Mouse (Mus musculus): ENCODE results near the gene March9. TPM values are rescaled to one million over a fixed set of nuclear protein-coding genes. Genes with fewer than 3 reads are reported as not detected.

The March9 gene
- not detected in 2 replicates for polyA plus RNA-seq (2012; ENCODE audit: insufficient read depth, insufficient read length, low replicate concordance, missing spikeins)

- H3K4me1 ChIP-seq (ENCODE audit: control insufficient read depth, insufficient read depth, low read length), result peaks cover 25% of the 10 kb centered on the region
- peak within 1 kb of the TSS; percentile 80 for H3K27ac ChIP-seq (ENCODE audit: insufficient read depth, low read depth, low read length)
- peak within 1 kb of the TSS; percentile 78 for H3K4me3 ChIP-seq (ENCODE audit: insufficient read depth, low read depth, low read length)
- WGBS, result under 1% methylated on average over 45 of the region's 72 CpGs
- TF ChIP-seq CTCF (IDR thresholded peaks at IDR 0.05; ENCODE audit: insufficient read depth, low read depth, low read length), result no peak
- no peak for TF ChIP-seq POLR2A (IDR thresholded peaks at IDR 0.05; ENCODE audit: insufficient read depth, low read depth, low read length)
These were observed at the start of gene March9 for GRCm38 (mm10) chr10:127059968-127060916. TSS of gene March9 (minus strand) at chr10:127060184.

- no peaks in the 10 kb centered on the region for H3K4me1 ChIP-seq (ENCODE audit: control insufficient read depth, insufficient read depth, low read length)
- TF ChIP-seq POLR2A (IDR thresholded peaks at IDR 0.05; ENCODE audit: insufficient read depth, low read depth, low read length) (no peak), CTCF (IDR thresholded peaks at IDR 0.05; ENCODE audit: insufficient read depth, low read depth, low read length) (no peak)
- H3K27ac ChIP-seq (ENCODE audit: insufficient read depth, low read depth, low read length), result no peak overlapping the region
- WGBS, result 81% methylated on average over 3 of the region's 3 CpGs
- H3K4me3 ChIP-seq (ENCODE audit: insufficient read depth, low read depth, low read length), result no peak overlapping the region
These were observed 48.2 kb upstream of the March9 start for GRCm38 (mm10) chr10:127108262-127108583.

- H3K4me1 ChIP-seq (ENCODE audit: control insufficient read depth, insufficient read depth, low read length), result no peaks in the 10 kb centered on the region
- H3K27ac ChIP-seq (ENCODE audit: insufficient read depth, low read depth, low read length), result no peak overlapping the region
- 87% methylated on average over 16 of the region's 16 CpGs for WGBS
- TF ChIP-seq POLR2A (IDR thresholded peaks at IDR 0.05; ENCODE audit: insufficient read depth, low read depth, low read length), result no peak
- no peak overlapping the region for H3K4me3 ChIP-seq (ENCODE audit: insufficient read depth, low read depth, low read length)
These were observed 47.7 kb upstream of the March9 start for GRCm38 (mm10) chr10:127107563-127108261.

GRCm38 (mm10) chr10:127103631-127104030, 43.6 kb upstream of the March9 start:
- H3K4me1 ChIP-seq (ENCODE audit: control insufficient read depth, insufficient read depth, low read length), result no peaks in the 10 kb centered on the region
- WGBS, result 61% methylated on average over 7 of the region's 7 CpGs
- no peak overlapping the region for H3K27ac ChIP-seq (ENCODE audit: insufficient read depth, low read depth, low read length)
- H3K4me3 ChIP-seq (ENCODE audit: insufficient read depth, low read depth, low read length), result no peak overlapping the region
- TF ChIP-seq CTCF (IDR thresholded peaks at IDR 0.05; ENCODE audit: insufficient read depth, low read depth, low read length), result no peak
- TF ChIP-seq POLR2A (IDR thresholded peaks at IDR 0.05; ENCODE audit: insufficient read depth, low read depth, low read length), result no peak

GRCm38 (mm10) chr10:127101151-127101550, 41.2 kb upstream of the March9 start:
- WGBS, result 84% methylated on average over 6 of the region's 6 CpGs
- no peak overlapping the region for H3K4me3 ChIP-seq (ENCODE audit: insufficient read depth, low read depth, low read length)
- peaks cover 21% of the 10 kb centered on the region for H3K4me1 ChIP-seq (ENCODE audit: control insufficient read depth, insufficient read depth, low read length)
- no peak overlapping the region for H3K27ac ChIP-seq (ENCODE audit: insufficient read depth, low read depth, low read length)
- no peak for TF ChIP-seq POLR2A (IDR thresholded peaks at IDR 0.05; ENCODE audit: insufficient read depth, low read depth, low read length)
- no peak for TF ChIP-seq CTCF (IDR thresholded peaks at IDR 0.05; ENCODE audit: insufficient read depth, low read depth, low read length)

GRCm38 (mm10) chr10:127100414-127100813, 40.4 kb upstream of the March9 start:
- H3K4me1 ChIP-seq (ENCODE audit: control insufficient read depth, insufficient read depth, low read length), result peaks cover 27% of the 10 kb centered on the region
- 91% methylated on average over 8 of the region's 8 CpGs for WGBS

GRCm38 (mm10) chr10:127099868-127100267, 39.9 kb upstream of the March9 start:
- TF ChIP-seq CTCF (IDR thresholded peaks at IDR 0.05; ENCODE audit: insufficient read depth, low read depth, low read length), result no peak
- no peak for TF ChIP-seq POLR2A (IDR thresholded peaks at IDR 0.05; ENCODE audit: insufficient read depth, low read depth, low read length)
- no peak overlapping the region for H3K4me3 ChIP-seq (ENCODE audit: insufficient read depth, low read depth, low read length)
- WGBS, result 91% methylated on average over 15 of the region's 15 CpGs
- H3K4me1 ChIP-seq (ENCODE audit: control insufficient read depth, insufficient read depth, low read length), result peaks cover 30% of the 10 kb centered on the region
- H3K27ac ChIP-seq (ENCODE audit: insufficient read depth, low read depth, low read length), result no peak overlapping the region

More at GRCm38 (mm10) chr10:127100414-127100813, 40.4 kb upstream of the March9 start:
- no peak overlapping the region for H3K4me3 ChIP-seq (ENCODE audit: insufficient read depth, low read depth, low read length)
- no peak overlapping the region for H3K27ac ChIP-seq (ENCODE audit: insufficient read depth, low read depth, low read length)
- TF ChIP-seq CTCF (IDR thresholded peaks at IDR 0.05; ENCODE audit: insufficient read depth, low read depth, low read length), result no peak
- TF ChIP-seq POLR2A (IDR thresholded peaks at IDR 0.05; ENCODE audit: insufficient read depth, low read depth, low read length), result no peak

- Histone ChIP-seq H3K27ac (ENCODE audit: insufficient read depth, low read depth, low read length) (no peak overlapping the region), H3K4me3 (ENCODE audit: insufficient read depth, low read depth, low read length) (no peak overlapping the region), H3K4me1 (ENCODE audit: control insufficient read depth, insufficient read depth, low read length) (peaks cover 36% of the 10 kb centered on the region)
- WGBS, result 86% methylated on average over 10 of the region's 10 CpGs
- TF ChIP-seq CTCF (IDR thresholded peaks at IDR 0.05; ENCODE audit: insufficient read depth, low read depth, low read length), result no peak
- TF ChIP-seq POLR2A (IDR thresholded peaks at IDR 0.05; ENCODE audit: insufficient read depth, low read depth, low read length), result no peak
These were observed 39.2 kb upstream of the March9 start for GRCm38 (mm10) chr10:127099191-127099590.

- WGBS, result 68% methylated on average over 20 of the region's 20 CpGs
- Histone ChIP-seq H3K4me1 (ENCODE audit: control insufficient read depth, insufficient read depth, low read length) (peaks cover 43% of the 10 kb centered on the region), H3K27ac (ENCODE audit: insufficient read depth, low read depth, low read length) (no peak overlapping the region), H3K4me3 (ENCODE audit: insufficient read depth, low read depth, low read length) (no peak overlapping the region)
- TF ChIP-seq CTCF (IDR thresholded peaks at IDR 0.05; ENCODE audit: insufficient read depth, low read depth, low read length) (no peak), POLR2A (IDR thresholded peaks at IDR 0.05; ENCODE audit: insufficient read depth, low read depth, low read length) (no peak)
These were observed 38.5 kb upstream of the March9 start for GRCm38 (mm10) chr10:127098514-127098913.
